Mouse (Mus musculus): ENCODE measurements around the gene Tnip1.
"Not testable (repeated sequence)": the region's sequence is repeated elsewhere in the genome, so short reads cannot be mapped to it uniquely, and the experiment has no call there.

Tnip1 gene

DNA sequence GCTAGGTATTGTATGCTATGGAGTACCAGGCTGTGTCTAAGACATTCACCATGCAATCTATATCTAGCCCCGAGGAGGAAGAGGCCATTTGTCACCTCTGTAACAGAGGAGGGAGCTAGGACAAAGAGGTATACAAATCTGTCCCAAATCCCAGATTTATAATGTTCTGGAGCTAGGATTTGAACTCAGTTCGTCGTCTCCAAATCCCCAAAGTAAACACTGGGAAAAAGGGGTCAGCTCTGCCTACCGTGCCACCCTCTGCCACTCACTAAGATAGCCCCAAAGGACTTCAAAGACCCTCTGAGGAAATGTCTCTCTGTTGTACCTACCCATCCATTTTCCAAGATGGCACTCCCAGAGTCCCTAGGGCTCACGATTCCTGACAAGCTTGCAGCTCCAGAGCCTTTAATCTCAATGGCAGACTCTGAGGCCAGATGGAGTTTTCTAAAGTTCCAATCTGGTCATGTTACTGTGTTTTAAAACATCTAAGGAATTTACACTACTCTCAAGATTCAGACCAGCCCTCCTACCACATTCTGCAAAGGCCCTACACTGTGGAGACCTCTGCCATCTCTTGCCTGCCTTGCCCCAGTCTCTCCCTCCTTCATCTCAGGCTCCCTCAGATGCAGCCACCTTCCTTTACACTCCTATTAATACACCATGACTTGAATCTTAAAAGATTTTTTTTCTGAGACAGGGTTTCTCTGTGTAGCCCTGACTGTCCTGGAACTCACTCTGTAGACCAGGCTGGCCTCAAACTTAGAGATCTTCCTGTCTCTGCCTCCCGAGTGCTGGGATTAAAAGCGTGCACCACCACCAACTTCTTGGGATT lies 50.8 kb downstream of the Tnip1 start:
- no peak for DNase-seq (ENCODE audit: extremely low read depth, insufficient read length, low spot score)

DNA sequence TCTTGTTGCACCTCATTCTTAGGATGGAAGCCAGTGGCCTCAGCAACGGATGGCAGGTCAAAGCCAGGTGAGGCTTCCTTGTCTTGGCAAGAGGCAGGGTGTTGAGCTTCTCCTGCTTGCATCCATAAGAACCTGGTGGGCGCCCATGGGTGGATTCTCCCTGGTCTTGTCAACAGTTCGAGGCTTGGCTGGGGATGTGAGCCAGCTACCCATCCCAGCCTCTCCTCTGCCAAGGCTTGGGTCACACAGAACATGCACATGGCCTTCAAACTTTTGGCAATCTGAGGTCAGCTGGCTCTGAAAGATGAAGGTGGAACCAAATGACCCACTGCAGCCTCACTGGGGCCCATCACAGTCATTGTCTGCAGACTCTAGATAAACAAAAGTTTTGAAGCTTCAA lies 51.5 kb downstream of the Tnip1 start:
- no peak for DNase-seq (ENCODE audit: extremely low read depth, insufficient read length, low spot score)

DNA sequence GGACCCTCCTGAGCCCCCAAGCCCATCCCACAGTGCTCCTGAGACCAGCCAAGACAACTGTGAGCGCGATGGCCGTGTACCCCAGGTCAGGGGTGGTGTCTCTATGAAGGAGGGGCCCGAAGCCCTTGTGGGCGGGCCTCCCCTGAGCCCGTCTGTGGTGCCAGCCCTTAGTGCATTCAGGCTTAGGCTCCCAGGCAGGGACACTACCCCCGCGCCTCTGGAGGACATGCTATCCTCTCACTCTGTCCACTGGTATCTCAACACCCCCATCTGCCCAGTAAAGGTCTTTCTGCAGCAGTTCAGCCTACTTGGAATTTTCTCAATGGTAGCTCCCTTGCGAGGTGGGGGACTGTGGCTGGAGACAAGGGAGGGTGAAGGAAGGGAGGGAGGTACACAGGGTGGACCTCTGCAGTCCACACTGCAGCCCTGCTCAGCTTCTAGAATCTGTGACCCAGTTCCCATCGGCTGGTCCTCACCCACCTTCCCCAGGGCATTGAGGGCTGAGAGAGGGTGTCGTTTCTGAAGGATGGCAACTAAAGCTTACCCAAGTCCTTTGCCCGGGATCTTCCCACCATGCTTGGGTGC lies 52.5 kb downstream of the Tnip1 start:
- DNase-seq (ENCODE audit: extremely low read depth, insufficient read length, low spot score) = no peak

DNA sequence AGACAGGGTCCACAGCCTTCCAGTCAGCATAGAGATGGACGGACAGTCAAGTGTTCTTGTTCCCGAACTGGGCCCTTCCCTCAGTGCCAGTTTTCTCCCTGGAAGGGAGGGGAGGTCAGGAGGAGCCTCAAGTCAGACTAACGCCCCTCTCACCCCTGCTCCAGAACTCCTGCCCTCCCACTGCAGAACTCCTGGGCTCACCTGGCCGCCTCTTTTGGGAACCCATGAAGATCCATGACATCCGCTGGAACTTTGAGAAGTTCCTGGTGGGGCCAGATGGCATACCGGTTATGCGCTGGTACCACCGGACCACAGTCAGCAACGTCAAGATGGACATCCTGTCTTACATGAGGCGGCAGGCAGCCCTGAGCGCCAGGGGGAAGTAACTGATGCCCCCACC lies 53.4 kb downstream of the Tnip1 start:
- DNase-seq (ENCODE audit: extremely low read depth, insufficient read length, low spot score) = no peak

DNA sequence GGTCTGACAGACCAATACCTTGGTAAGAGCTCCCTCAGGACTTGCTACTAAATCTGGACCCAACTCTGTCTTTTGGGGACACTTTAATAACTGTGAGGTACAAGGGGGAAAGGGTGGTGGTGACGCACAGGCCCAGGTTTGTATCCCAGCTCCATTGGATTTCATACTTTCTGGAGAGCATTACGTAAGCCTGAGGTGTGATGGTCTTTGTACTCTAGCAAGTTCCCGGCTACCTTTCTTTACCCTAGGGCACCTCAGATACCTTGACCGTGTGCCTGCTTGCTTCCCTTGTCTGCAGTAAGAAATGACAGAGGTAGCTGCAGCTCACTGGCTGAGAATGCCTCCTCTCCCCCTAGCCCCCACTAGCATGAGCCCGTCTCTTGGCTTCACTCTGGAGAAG lies 55.5 kb downstream of the Tnip1 start:
- DNase-seq (ENCODE audit: extremely low read depth, insufficient read length, low spot score) = no peak

DNA sequence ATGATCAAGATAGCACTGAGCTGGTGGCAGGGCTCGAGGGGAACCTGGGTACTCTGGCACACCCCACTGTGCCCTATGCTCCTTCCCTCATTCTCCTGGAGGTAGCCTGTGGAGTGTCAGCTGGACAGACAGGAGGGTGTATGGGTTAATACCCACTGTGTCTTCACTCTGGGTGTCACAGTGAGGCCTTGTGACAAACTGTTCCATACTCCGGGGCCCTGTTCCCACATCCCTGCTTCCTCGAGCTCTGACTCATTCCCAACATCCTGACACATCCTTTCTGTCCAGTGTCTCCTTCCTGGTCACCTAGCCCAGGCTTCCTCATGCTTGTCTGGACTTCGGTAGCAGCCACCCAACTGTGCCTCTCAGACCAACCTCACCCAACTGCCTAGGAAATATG lies 56.3 kb downstream of the Tnip1 start:
- no peak for DNase-seq (ENCODE audit: extremely low read depth, insufficient read length, low spot score)

DNA sequence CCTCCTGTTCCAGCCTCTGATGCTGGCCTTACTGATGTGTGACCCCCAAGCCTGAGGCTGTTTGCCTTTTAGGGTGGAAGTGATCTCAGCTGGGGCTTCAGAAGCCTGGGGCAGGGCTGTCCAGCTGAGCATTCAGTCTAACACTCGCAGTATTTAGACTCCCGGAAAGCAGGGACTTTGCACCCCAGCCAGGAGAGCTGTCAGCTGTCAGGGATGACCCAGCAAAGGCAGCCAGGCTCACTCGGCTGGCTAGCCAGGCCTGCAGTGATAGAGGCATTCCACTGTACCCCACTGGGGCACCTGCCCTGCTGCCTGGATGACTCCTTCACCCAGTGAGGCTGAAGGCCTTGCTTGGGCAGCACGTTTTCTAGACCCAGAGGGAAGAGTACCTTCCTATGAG lies 56.8 kb downstream of the Tnip1 start:
- no peak for DNase-seq (ENCODE audit: extremely low read depth, insufficient read length, low spot score)

DNA sequence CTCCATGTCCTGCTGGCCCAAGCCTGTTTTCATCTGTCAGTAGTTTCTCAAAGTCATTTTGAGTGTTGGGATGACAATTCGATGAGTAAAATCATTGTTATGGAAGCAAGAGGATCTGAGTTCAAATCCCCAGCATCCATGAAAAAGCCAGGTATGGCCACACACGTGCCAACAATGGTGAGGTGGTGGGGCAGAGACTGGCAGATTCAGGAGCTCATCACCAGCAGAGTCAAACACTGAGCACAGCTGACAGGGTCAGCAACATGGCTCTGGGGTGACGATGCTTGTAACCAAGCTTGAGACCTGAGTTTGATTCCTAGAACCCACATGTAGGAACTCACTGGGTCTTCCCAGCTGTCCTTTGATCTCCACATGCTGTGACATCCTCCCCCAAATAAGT lies 57.6 kb downstream of the Tnip1 start:
- no peak for DNase-seq (ENCODE audit: extremely low read depth, insufficient read length, low spot score)

DNA sequence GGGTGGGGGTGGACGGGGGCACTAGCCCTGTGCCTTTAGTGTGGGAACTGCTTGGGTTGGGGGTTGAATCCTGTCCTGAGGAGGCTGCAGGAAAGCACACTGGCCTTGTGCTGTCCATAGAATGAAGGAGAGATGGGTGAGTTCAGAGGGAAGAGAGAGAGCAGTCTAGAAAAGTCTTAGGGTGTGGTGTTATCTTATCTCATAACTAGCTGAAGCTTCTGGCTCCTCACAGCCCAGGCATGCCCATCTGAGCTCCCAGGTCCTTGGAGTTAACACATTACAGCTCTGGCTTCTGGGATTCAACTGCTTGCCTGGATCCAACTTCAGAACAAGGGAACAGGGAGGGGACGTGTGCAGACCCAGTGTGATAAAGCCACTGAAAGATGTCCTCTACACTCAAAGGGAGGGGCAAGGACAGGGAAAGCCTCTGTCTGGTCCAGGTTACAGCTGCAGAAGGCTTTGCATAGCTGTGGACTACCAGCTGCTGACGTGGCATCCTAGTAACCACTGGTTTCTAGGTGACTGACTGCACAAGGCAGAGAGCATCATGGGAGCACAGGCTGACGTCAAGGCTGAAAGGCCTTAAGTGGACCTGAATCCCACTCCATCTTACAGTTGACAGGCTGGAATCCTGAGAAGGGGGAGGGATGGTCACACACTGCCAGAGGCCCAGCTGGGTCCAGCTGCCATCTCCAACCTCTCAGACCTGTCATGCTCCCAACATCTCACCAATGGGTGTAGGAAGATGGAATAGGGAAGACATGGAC lies 58.6 kb downstream of the Tnip1 start:
- DNase-seq (ENCODE audit: extremely low read depth, insufficient read length, low spot score) = no peak

DNA sequence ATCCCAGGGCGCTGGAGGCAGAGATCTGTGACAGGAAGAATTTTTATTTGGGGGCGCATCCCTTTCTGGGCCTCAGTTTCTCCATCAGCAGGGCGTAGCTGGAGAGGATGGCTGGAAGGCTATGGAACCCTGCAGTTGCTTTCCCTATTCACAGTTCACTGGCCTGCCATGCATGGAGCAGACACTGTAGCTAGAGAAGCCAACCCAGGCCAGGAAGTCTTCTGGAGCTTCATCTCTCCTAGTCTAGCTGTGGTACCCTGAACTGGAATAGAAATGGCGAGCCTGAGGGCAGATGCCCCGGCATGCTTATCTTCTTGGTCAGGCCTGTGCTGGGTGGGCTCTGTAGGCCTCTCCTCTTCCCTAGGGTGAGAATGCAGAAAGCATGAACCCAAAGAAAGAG lies 59.4 kb downstream of the Tnip1 start:
- DNase-seq (ENCODE audit: extremely low read depth, insufficient read length, low spot score) = no peak

DNA sequence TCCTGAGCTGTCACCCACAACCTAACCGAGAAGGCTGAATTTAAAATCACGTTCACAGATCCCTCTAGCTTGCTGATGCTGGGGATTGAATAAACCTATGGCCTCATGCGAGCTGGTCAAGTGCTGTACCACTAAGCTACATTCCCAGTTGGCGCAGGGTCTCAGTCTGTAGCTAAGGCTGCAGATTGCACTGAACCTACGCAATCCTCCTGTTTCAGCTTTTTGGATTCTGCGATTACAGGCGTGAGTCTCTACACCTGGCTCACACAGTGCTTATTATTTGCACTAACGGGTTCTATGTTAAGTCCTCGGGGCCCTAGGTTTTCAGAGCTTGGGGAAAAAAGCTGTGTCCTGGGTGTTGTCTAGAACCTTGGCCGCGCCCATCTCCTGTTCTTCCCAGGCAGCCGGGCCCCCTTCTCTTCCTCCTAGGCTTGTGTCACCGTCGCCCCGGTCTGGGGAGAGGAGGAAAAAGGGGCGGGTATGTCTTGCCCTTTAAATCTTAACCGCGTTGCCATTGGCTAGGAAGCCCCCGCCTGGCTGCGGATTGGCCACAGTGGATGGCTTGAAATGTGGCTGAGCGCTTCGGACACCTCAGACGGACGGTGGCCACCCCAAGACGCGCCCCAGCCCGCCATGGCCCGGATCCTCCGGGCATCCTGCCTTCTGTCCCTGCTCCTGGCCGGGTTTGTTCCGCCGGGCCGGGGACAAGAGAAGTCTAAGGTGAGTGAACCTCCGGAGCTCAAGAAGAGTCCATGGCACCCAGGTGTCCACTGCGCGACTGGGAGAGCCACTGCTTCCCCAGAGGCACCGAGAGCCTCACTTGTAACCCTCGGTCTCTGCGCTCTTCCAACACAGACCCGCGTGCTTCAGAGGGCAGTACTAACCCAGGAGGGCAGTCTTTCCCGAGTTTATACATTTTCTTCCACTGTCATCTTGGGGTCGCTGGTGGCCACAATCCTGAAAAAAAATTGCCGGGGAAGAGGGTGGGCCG lies 60.1 kb downstream of the Tnip1 start, which contains the start of gene Gpx3:
TSS of gene Gpx3 (plus strand) at position 121 of the 991 bp plus-strand sequence.
- DNase-seq (ENCODE audit: extremely low read depth, insufficient read length, low spot score) = no peak

DNA sequence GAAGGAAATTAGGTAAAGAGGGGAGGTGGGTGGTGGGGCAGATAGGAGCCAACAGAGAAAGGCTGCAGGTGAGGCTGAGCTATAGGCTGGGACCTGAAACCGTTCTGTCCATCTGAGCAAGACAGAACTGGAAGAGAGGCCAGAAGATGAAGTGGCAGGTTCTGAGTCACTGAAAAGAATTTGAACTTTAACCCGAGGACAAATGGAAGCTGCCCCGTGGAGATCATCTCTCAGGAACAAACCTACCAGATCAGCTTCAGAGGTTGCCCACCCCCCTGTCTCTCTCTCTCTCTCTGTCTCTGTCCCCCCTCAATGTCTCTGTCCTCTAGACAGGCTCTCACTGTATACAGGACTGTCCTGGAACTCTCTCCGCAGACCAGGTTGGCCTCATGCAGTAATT lies 63.1 kb downstream of the Tnip1 start:
- no peak for DNase-seq (ENCODE audit: extremely low read depth, insufficient read length, low spot score)

DNA sequence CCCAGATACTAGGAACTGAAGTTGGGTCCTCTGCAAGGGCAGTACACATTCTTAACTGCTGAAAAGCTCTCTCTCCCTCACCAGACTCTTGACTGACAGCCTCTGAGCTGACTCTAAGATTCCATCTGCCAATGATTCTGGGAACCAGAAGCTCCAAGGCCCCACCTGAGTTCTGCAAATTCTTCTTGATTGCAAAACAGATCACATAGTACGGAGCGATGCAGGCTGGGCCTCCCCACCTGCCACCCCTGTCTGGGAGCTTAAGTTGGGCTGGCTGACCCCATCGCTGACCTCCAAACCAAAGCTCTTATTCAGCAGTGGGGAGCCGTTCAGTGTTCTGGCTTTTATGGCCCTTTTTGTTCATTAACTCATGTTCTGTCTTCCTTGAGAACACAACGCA lies 65.2 kb downstream of the Tnip1 start:
- DNase-seq (ENCODE audit: extremely low read depth, insufficient read length, low spot score) = no peak

DNA sequence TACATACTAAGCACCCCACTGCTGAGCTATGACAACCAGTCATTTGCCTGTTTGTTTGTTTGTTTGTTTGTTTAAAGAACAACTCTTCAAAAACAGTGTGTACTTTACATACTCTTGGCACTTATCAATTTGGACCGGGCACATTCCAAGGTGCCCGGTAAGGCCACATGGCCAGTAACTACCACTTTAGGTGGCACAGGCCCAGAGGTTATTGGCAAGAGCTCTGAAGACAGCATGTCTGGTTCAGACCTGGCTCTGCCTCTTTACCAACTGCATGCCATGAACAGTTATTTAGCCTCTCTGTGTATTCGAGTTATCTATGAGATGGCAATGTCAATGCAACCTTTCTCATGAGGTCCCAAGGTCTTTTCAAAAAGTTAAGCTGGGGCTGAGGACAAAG lies 66.1 kb downstream of the Tnip1 start:
- not testable (repeated sequence) for DNase-seq (ENCODE audit: extremely low read depth, insufficient read length, low spot score)

DNA sequence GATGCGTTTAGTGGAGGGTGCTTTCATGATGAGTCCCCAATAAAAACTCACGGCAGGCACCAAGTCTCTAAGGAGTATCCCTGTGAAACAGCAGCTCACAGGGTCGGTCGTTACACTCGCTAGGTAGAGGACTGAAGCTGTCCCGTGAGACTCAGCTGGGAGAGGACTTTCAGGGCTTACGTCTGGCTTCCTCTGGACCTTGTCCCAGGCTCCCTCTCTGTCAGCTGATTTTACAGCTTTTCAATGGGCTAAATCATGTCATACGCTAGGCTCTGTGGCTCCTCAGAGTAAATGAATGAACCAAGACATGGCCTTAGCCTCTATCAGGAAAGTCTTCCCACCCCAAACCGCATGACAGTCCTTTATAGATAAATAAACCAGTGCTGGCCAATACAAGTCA lies 68.1 kb downstream of the Tnip1 start:
- DNase-seq (ENCODE audit: extremely low read depth, insufficient read length, low spot score) = no peak

DNA sequence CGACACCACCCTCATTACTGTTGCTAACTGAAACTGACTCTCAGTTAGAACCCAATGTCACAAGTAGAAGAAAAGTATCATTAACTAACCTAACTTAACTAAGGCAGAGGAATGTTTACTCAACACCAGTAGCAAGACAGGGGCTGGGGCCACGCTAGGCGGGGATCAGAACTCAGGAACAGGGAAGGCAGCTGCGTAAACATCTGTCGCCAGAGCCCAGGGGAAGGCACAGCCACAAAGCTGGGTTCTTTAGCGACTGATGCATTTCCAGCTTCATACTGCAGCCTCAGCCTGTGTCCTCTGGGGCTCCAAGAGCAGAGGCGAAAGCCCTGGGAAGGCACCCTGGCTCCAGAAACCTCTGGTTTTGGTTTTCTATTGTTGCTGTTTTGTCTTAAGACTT lies 70.6 kb downstream of the Tnip1 start:
- no peak for DNase-seq (ENCODE audit: extremely low read depth, insufficient read length, low spot score)

DNA sequence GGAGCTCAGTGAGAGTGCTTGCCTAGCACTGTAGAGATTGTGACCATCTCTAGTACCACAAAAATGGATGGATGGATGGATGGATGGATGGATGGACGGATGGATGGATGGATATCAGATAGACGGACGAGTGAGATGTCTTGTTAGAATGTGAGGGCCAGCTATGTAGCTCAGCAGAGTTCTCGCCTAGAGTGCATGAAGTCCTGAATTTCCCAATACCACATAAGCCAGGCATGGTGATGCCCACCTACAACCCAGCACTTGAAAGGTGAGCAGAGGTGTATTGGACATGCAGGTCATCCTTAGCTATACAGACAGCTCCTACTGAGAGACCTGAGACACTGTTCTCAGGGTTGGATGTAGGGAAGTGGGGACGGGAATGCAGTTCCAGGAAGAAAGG lies 71.4 kb downstream of the Tnip1 start:
- DNase-seq (ENCODE audit: extremely low read depth, insufficient read length, low spot score) = no peak

DNA sequence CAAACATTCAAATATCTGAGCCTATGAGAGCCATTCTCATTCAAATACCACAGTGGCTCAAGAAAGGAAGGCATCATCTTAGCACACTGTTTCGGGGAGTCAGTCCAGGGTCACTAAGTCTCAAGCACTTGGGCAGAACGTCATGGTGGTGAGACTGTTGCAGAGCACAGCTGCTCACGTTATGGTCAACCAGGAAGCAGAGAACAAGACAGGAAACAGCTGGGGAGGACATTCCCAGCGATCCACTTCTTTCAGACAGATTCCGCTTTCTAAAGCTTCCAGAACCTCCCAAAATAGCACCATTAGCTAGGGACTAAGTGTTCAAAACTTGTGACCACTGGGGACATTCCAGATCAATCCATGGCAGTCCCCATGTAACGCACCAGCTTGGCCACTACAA lies 74.8 kb downstream of the Tnip1 start:
- no peak for DNase-seq (ENCODE audit: extremely low read depth, insufficient read length, low spot score)

DNA sequence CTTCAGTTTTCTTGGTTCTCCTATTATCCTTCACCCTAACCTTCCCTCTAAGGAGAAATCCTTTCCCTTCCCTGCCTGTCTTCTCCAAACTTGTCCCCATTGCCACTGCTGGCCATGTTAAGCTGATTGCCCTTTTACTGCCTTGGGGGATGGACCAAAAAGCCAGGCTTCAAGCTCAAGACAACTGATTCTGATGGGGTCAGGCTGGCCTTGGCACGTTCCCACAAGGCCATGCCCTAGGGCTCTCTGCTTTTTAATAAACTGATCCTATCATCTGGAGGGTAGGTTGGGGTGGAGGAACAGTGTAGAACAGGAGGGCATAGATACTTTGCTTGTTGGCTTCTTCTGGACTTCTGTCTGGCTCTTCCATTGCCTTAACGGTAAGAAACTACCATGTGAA lies 77.3 kb downstream of the Tnip1 start:
- DNase-seq (ENCODE audit: extremely low read depth, insufficient read length, low spot score) = no peak

DNA sequence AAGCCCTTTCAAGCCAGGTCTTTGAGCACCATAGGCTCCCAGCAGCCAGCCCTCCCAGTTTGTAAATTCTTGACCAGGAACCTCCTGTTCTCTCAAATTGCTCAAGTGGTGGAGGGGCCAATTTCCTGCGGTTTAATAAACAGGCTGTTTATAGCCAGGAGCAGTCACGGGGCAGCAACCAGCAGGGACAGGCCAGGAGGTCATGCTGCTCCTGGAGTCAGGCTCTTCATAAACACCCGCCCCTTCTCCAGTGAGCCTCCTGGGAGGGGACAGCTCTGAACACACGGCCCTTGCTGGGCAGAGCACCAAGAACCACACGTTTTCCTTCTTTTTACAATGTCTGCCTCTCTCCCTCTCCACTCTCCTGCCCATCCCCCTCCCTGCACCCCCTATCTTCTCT lies 77.8 kb downstream of the Tnip1 start:
- no peak for DNase-seq (ENCODE audit: extremely low read depth, insufficient read length, low spot score)

Measured in 3134 (cell line).